Mouse (Mus musculus) monocyte, adult 2 months (primary cell): ENCODE measurements at regions not wholly inside any gene's neighbourhood (a gene's known extent, or its start where the extent isn't known, plus 50 kb on each side); places are given as distances from the start of the nearest gene placed in this dataset.

Experiments
- DNase-seq, 2 experiments: peaks; one replicate each; pipeline ENCODE4 v3.0.0; 2022; ENCODE audit warnings: low spot score in 2 of 2, low read depth in 1 of 2

- DNase-seq: no peak
Measured at GRCm38 (mm10) chr10:96723071-96723470, 106.3 kb downstream of the Btg1 start.

GRCm38 (mm10) chr10:96724436-96725175 lies 107.8 kb downstream of the Btg1 start:
- no peak for DNase-seq

- DNase-seq: no peak
Measured at GRCm38 (mm10) chr10:96726801-96727780, 110.3 kb downstream of the Btg1 start.

GRCm38 (mm10) chr10:96733581-96733980 lies 116.8 kb downstream of the Btg1 start:
- no peak for DNase-seq

- no peak for DNase-seq
Measured at GRCm38 (mm10) chr10:96735146-96735545, 118.3 kb downstream of the Btg1 start.

- DNase-seq: no peak
Measured at GRCm38 (mm10) chr10:96735885-96736628, 119.3 kb downstream of the Btg1 start.

- DNase-seq: no peak
Measured at GRCm38 (mm10) chr10:96737972-96738371, 121.2 kb downstream of the Btg1 start.

- no peak for DNase-seq
Measured at GRCm38 (mm10) chr10:96738606-96739005, 121.8 kb downstream of the Btg1 start.

- DNase-seq: no peak
Measured at GRCm38 (mm10) chr10:96744167-96744777, 127.5 kb downstream of the Btg1 start.

GRCm38 (mm10) chr10:96747015-96747663 lies 130.3 kb downstream of the Btg1 start:
- no peak for DNase-seq

GRCm38 (mm10) chr10:96750861-96751260 lies 134.1 kb downstream of the Btg1 start:
- DNase-seq: no peak

- peak; percentile 57 to 72 for DNase-seq
Measured at GRCm38 (mm10) chr10:96751580-96752264, 134.9 kb downstream of the Btg1 start.

GRCm38 (mm10) chr10:96752531-96752930 lies 135.7 kb downstream of the Btg1 start:
- no peak for DNase-seq

GRCm38 (mm10) chr10:96753521-96753920 lies 136.7 kb downstream of the Btg1 start:
- DNase-seq: no peak

GRCm38 (mm10) chr10:96755674-96756073 lies 138.9 kb downstream of the Btg1 start:
- no peak for DNase-seq

- no peak for DNase-seq
Measured at GRCm38 (mm10) chr10:96756355-96757084, 139.7 kb downstream of the Btg1 start.

GRCm38 (mm10) chr10:96757311-96757710 lies 140.5 kb downstream of the Btg1 start:
- DNase-seq: no peak

GRCm38 (mm10) chr10:96761601-96762000 lies 144.8 kb downstream of the Btg1 start:
- peak in 1 of 2 experiments; percentile 9 for DNase-seq

- no peak for DNase-seq
Measured at GRCm38 (mm10) chr10:96765626-96766025, 148.8 kb downstream of the Btg1 start.
